Comparison of ENCODE assay signal across 8 mouse cellular contexts in the genomic region with DNA sequence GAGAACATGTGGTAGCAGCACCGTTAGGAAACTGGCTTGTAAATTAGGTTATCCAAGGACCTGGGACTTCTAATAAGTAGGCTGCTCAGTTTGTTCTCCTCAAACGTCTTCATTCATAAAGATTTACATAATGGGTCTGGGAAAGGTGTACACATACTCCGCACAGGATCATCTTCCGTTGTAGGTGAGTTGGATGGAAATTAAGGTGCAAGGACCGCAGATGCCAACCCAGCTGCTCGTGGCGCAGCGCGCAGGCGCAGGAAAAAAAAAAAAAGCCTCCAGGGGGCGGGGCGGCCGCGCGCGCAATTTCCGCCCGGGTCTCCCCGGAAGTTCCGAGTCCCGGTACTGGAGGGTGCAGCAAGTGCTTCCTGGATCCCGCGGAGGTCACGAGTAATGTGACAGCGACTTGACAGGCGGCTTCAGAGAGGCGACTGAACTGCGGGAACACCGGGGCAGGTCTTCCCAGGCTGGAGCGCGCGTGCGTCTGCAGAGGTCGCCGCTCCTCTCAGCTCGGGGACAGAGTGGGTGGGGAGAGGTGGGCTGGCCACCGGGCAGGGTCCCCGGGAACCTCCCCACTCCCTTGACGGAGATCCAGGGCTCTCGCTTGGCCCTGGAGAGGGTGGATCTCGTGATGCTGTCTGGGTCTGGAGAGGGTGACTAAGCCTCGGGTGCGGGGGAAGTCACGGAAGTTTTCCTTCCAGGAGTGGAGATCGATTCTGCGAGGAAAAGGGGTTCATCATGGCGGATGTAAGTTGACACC. TPM values are rescaled to one million over a fixed set of nuclear protein-coding genes. Genes with fewer than 3 reads are reported as not detected.
A peak's percentile ranks its signal among the peaks of the same experiment; 100 is the strongest.
DNase-seq lines count a peak whose midpoint lies in the region; ATAC-seq and TF ChIP-seq lines count a peak whose summit lies in the region.

A gene (plus strand): TSS at position 335 of the 760 bp plus-strand sequence.

- H3K27ac ChIP-seq in cortical plate, adult 2 months (ENCODE audit: insufficient read depth, low read length), result peak within 1 kb of the TSS; percentile 24; the same call in 1 of the 2 replicates

- DNase-seq in gastrocnemius, postnatal 10 days, result peak; percentile 89
- peak; percentile 97 for DNase-seq in induced T-regulatory cell, adult 2 months (ENCODE audit: low read depth)
- peak; percentile 64 to 84 for DNase-seq in left cerebral cortex, adult 9 months (ENCODE audit: low spot score in 2 of 2)
- peak; percentile 87 for DNase-seq in right cerebral cortex, postnatal 14 days
- peak; percentile 76 to 85 for DNase-seq in urinary bladder, postnatal 36 days (ENCODE audit: low spot score in 2 of 2)

- peak; percentile 99 for ATAC-seq in activated CD4-positive, CD25-positive, alpha-beta regulatory T cell, adult 4 months
- ATAC-seq in megakaryocyte progenitor cell, adult 5-6 weeks (replicated peaks; ENCODE audit: poor library complexity), result peak; percentile 97

- peak within 1 kb of the TSS; percentile 89 for H3K4me3 ChIP-seq in cortical plate, adult 2 months (ENCODE audit: insufficient read depth, low read length)

- peak; percentile 92 for TF ChIP-seq POLR2A in cortical plate, adult 2 months (IDR thresholded peaks at IDR 0.05; ENCODE audit: extremely low read depth, insufficient read depth, low read length)

- peaks cover 2% of the 10 kb centered on the region; the same call in 1 of the 2 replicates for H3K4me1 ChIP-seq in cortical plate, adult 2 months (ENCODE audit: control insufficient read depth, insufficient read depth, low read length)

- no peak for TF ChIP-seq CTCF in cortical plate, adult 2 months (IDR thresholded peaks at IDR 0.05; ENCODE audit: extremely low read depth, insufficient read depth, low read length)

RNA-seq across cellular contexts. Expression of the gene that starts here (rescaled TPM):
- polyA plus RNA-seq in activated CD4-positive, CD25-positive, alpha-beta regulatory T cell, adult 4 months (2017; shearing (Covaris generic)), result 10 to 100 TPM; 69.7 to 81.8 TPM
- 80.3 and 81.6 TPM in 2 replicates for polyA plus RNA-seq in cortical plate, adult 2 months (2012; rRNA removed)
- total RNA-seq in gastrocnemius, postnatal 10 days (2021), result 10 to 100 TPM; 56.8 to 58.3 TPM
- 61.3 and 77.5 TPM in 2 replicates for total RNA-seq in megakaryocyte progenitor cell, adult 5-6 weeks (2015)
- 66.2 and 76.7 TPM in 2 replicates for total RNA-seq in megakaryocyte progenitor cell, adult 5-6 weeks (2017)

Comparison
In these comparisons a context has a peak if more than half of its experiments do, and no peak if none do; other contexts are left out.
1. Peak in every context shown above with its lines: DNase-seq, ATAC-seq, H3K4me3 ChIP-seq and H3K27ac ChIP-seq.